Mouse (Mus musculus): ENCODE results near the gene Rimkla.

Gene Rimkla

GRCm38 (mm10) chr4:119417894-119418293 is 74.5 kb downstream of the Rimkla start:
- DNase-seq (ENCODE audit: low read depth, low spot score): no peak

GRCm38 (mm10) chr4:119417270-119417669 is 75.2 kb downstream of the Rimkla start:
- no peak for DNase-seq (ENCODE audit: low read depth, low spot score)

Data from c-Kit-negative CD71-positive TER-119-positive erythroid progenitor cells, embryonic 14.5 days (primary cell).